Mouse (Mus musculus) spleen, adult 12 weeks (tissue): ENCODE measurements around the gene Ccdc36.

Experiments
- DNase-seq: peaks from one replicate; pipeline ENCODE4 v3.0.0; 2022; ENCODE audit warnings: low spot score

The Ccdc36 gene

DNA sequence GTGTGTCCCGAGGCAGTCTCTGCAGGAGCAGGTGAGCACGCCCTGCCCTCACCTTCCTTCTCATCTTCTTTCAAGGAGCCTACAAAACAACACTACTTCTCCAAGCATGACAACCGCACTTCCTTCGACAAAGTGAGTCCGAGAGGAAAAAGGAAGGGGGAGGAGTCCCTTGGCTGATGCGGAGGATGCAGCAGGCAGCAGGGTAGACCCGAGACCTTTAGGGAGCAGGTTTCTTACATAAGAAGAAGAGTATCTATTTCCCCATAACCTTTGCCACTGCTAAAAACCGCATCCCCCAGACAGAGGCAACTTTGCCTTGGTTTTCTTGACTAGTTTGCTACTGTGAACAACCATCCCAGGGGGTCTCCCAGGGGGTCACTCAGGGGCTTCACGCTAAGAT, 16.8 kb upstream of the Ccdc36 start:
- no peak for DNase-seq

DNA sequence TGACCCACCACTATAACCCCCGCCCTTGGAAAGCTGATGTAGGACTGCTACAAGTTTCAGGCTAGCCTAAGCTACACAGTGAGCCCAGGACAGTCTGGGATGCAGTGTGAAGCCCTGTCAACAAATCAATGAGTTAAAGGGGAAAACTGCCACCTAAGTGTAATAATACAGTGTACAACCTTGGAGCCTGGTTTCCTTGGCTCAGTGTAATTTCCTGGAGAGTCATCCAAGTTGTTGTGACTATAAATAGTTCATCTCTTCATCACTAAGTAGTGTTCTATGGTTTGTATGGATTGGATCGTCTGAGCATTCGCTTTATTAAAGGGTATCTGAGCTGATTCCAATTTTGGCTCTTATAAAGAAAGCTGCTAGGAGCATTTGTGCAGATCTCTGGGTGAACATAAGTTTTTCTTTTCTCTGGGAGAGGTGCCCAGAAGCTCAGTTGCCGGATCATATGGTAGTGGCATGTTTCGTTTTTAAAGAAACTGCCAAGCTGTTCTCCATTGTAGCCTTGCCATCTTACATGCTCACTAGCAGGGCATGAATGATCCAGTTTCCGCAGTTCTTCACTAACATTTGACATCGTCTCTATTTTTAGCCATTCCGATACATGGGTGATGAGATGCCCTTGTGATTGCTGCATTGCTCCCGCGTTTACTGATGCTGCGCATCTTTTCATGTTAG, 13.1 kb upstream of the Ccdc36 start:
- no peak for DNase-seq

GRCm38 (mm10) chr9:108440485-108440884, 12.2 kb upstream of the Ccdc36 start:
- DNase-seq, result no peak

DNA sequence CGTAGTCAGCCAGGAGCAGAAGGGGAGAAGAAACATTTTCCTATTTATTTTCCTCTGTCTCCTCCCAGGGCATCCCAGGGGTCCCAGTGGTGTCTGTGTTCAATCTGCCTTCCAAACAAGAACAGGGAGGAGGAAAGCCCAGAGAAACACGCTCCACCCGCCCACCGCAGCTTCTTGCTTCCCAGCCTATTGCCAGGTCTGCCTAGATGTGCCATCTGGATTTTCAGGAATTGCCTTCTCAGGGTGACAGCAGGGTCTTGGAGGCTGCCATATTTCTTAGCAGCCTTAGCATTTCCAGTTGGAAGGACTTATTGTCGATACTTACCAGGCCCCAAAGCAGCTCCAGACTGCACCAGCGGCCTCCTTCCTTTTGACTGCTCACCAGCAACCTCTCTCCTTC, 10.9 kb upstream of the Ccdc36 start:
- no peak for DNase-seq

GRCm38 (mm10) chr9:108436182-108436581, 7.9 kb upstream of the Ccdc36 start, which contains the start of gene BC048562:
TSS of gene BC048562 (plus strand) at chr9:108436482.
- DNase-seq, result no peak

GRCm38 (mm10) chr9:108431431-108432067, 3.3 kb upstream of the Ccdc36 start:
- no peak for DNase-seq

DNA sequence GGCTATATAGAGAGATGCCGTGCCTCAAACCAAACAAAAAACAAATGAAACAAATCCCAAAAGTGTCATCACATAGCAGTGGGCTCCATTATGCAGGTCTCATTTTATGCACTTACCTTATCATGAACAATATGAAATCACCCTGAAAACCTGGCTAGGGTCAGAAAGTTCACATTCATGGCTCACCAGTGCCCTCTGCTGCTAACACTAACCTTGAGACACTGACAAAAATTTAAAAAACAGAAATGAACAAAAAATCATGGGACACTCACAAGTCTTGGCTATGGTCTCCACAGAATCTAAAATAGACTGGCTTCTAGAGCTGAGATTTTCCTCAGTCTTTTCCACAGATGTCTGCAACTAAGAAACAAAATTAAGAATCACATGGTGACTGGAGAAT, 16.1 kb downstream of the Ccdc36 start:
- no peak for DNase-seq

DNA sequence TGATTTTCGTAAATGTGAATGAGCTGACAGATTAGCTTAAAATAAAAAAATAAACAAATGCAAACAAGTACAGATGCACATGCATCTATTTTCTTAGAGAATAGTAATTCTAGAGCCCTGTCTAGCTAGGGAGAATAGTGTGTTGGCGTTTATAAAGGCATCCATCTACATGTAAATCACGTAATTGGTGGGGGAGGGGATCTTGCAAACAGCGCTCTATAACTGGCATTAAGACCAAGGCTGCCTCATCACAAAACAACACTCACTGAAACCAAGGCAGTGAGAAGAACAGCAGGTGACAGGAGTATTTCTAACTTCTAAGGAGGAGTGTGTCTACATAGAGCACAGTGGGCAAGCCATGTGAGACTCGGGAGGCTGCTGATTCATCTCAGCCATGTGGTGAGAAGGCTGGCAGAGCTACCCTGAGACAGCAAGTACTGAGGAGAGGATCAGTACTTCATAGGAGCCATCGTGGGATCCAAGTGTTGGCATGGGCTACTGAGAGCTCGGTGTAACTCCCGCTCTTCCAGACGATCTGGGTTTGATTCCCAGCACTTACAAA, 16.8 kb downstream of the Ccdc36 start:
- DNase-seq, result no peak

- DNase-seq, result no peak
These were observed 18.7 kb downstream of the Ccdc36 start for GRCm38 (mm10) chr9:108409535-108409934.

GRCm38 (mm10) chr9:108404451-108404850, 23.8 kb downstream of the Ccdc36 start:
- DNase-seq, result no peak

- DNase-seq, result no peak
These were observed 25.2 kb downstream of the Ccdc36 start for GRCm38 (mm10) chr9:108403081-108403480.

GRCm38 (mm10) chr9:108401186-108401960, 26.9 kb downstream of the Ccdc36 start:
- DNase-seq, result no peak

GRCm38 (mm10) chr9:108398324-108398723, 30.0 kb downstream of the Ccdc36 start:
- DNase-seq, result no peak

GRCm38 (mm10) chr9:108395427-108395826, 32.9 kb downstream of the Ccdc36 start:
- DNase-seq, result no peak

DNA sequence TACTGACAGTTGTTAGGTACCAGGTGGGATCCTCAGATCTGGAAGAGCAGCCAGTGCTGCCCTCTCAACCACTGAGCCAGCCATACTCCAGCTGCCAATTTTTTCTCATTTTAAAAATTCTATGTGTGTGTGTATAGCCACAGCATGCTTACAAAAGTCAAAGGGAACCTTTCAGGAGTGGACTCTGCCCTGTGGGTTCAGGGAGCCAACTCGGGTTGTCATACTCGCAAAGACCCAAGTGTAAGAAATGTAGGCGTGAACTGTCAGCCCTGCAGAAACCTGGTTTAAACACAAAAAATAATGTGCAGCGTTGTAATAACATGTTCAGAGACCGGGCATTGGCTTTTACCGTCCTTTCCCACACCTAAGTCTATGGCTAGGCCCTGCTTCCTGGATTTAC, 34.1 kb downstream of the Ccdc36 start:
- DNase-seq, result no peak

DNA sequence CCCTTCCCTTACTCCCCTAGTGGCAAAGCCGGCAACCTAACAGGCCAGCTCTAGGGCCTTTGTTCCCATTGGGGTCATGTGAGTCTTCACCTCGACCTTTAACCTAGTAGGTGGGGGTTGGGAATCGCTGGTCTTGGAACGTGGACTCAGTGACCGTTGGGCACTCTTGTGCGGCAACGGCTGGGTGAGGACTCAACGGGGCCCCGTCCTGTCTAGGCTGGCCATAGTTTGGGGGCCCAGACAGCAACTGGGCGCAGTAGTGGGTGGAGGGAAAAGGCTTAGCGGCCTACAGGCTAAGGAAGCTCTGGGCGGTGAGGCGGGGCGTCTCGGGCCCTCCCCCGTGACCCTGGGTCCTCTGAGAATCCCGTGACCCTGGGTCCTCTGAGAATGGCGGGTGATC, 35.6 kb downstream of the Ccdc36 start, which contains the start of gene 1700102P08Rik:
TSS of gene 1700102P08Rik (plus strand) at position 130 of the 400 bp plus-strand sequence.
- DNase-seq, result no peak

DNA sequence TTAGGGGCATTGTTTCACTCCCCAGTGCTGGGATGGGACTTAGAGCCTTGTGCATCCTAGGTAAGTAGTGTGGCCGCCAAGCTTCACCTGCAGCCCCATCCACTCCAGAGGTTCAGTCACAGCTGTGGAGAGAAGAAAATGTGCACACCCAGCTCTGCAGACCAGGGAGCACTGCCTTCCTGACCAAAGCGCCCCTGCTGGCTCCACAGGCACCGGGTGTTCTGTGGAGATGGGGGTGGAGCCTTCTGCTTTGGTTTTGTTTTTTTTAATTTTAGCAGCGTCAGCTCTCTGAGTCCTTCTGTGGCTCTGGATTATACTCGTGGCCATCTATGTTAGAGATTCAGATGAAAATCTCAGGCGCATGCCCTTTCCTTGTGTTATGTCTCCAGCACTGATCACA, 39.1 kb downstream of the Ccdc36 start:
- no peak for DNase-seq

- no peak for DNase-seq
These were observed 39.7 kb downstream of the Ccdc36 start for GRCm38 (mm10) chr9:108388601-108389000.

DNA sequence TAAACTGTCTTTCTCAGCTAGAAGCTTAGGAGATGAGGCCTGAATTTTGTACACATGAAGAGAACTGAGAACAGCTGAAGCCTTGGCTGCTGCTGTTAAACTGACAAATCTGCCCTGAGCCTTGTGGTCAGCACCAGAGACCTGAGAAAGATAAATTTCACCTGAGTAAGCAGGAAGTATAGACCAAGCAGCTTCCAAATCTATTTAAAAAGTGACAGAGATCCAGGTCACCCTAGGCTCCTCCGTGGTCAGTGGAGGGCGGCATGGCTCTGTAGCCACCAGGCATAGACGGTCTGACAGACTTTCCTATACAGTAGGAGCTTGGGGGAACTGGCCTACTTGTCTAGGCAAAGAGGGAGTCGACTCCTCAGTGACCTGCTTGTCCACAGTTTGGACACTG, 41.5 kb downstream of the Ccdc36 start:
- no peak for DNase-seq

DNA sequence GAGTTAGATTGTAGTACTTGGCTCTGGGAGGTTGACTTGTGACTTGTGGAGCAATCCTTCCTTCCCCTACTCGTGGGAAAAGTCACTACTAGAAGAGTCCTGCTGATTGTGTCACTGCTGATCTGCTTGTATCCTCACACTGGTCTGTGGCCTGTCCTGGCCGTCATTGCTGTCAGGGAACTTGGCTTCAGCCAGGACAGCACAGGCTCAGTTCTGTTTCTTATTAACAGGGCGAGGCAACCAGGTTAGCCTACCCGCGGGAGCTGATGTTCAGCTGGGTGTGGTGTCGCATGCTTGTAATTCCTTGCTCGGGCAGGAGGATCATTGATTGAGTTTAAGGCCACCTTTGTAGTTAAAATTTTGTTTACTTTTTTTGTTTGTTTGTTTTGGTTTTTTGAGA, 43.3 kb downstream of the Ccdc36 start:
- no peak for DNase-seq

GRCm38 (mm10) chr9:108381382-108381781, 46.9 kb downstream of the Ccdc36 start:
- DNase-seq, result no peak

DNA sequence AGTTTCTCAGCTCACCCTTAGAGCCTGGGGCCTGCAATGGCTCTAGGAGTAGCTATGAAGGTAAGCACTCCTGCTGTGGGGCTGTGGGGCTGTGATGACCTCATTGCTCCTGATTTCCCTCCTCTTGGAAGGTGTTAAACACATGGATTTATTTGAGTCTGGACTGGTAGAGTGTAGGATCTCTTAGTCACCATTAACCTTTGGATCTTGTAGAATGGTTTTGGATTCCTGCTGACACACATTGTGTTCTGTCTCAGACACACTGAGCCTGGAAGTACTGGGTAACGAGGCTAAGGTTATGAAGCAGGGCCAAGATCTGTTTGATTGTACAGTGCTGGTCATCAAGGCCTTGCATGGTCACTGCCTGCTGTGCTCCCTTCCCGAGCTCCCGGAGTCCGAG, 49.0 kb downstream of the Ccdc36 start:
- no peak for DNase-seq

- DNase-seq, result no peak
These were observed 49.5 kb downstream of the Ccdc36 start for GRCm38 (mm10) chr9:108378736-108379135.
